Mouse (Mus musculus): ENCODE measurements around the gene Nat14.
"Not testable (repeated sequence)": the region's sequence is repeated elsewhere in the genome, so short reads cannot be mapped to it uniquely, and the experiment has no call there.

The Nat14 gene

GRCm38 (mm10) chr7:4921824-4922482 lies at the start of gene Nat14:
TSS of gene Nat14 (plus strand) at chr7:4922028.
- no peak for DNase-seq (ENCODE audit: low spot score)

DNA sequence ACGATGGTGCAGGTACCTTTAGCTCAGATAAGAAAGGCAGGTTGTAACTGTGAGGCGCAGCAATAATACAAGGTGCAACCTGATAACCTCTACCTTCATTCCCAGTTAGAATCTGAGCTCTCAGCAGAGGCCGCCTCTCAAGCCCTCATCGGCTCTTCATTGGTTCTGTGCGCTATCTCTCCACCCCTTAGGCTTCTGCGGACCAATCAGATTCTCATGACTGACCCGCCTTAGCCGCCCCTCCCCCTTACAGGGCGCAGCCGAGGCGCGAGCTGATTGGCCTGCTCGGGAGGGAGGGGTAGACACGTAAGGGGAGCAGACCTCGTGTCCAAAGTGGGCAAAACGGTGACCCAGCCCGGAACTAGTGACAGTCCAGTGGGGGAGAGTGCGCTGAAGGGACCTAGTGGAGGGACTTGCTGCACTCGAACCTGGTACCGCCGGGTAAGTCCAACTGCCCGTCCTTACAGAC lies 45.0 kb upstream of the Nat14 start, which contains the start of gene Isoc2a:
TSS of gene Isoc2a (plus strand) at position 401 of the 469 bp plus-strand sequence.
- peak; percentile 84 for DNase-seq (ENCODE audit: low spot score)

DNA sequence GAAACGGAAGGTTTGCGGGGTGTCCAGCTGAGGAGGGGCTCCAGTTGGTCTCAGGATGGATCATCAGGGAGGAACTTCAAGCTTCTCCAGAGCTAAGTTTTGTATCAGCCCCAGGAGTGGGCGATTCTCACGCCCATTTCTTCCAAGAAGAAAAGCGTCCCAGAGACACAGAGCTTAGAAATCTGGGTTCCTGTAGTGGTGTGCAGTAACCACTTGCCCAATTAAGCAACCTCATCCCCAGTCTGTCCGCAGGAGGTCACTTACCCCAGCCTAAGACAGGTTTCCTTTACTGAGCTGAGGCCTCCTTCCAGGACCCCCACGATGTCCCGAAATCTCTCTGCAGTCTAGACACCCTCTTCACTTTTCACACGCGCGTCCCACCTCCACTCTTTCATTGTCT lies 44.6 kb upstream of the Nat14 start:
- no peak for DNase-seq (ENCODE audit: low spot score)

- no peak for DNase-seq (ENCODE audit: low spot score)
These were observed 43.6 kb upstream of the Nat14 start for GRCm38 (mm10) chr7:4878186-4878585.

- not testable (repeated sequence) for DNase-seq (ENCODE audit: low spot score)
These were observed 42.8 kb upstream of the Nat14 start for GRCm38 (mm10) chr7:4879036-4879435.

DNA sequence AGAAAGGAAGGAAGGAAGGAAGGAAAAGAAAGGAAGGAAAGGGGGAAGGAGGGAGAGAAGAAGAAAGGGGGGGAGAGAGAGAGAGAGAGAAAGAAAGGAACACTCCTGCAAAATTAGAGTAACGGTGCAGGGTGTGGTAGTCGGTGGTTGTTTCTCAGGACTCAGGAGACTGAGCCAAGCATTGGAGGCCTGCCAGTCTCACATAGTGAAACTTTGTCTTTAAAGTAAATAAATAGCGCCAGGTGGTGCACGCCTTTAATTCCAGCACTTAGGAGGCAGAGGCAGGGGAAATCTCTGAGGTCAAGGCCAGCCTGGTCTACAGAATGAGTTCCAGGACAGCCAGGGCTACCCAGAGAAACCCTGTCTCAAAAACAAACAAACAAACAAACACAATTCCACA lies 35.1 kb upstream of the Nat14 start:
- no peak for DNase-seq (ENCODE audit: low spot score)

- DNase-seq (ENCODE audit: low spot score) = no peak
These were observed 26.6 kb upstream of the Nat14 start for GRCm38 (mm10) chr7:4895186-4895585.

- DNase-seq (ENCODE audit: low spot score) = no peak
These were observed 22.8 kb upstream of the Nat14 start for GRCm38 (mm10) chr7:4898851-4899648.

DNA sequence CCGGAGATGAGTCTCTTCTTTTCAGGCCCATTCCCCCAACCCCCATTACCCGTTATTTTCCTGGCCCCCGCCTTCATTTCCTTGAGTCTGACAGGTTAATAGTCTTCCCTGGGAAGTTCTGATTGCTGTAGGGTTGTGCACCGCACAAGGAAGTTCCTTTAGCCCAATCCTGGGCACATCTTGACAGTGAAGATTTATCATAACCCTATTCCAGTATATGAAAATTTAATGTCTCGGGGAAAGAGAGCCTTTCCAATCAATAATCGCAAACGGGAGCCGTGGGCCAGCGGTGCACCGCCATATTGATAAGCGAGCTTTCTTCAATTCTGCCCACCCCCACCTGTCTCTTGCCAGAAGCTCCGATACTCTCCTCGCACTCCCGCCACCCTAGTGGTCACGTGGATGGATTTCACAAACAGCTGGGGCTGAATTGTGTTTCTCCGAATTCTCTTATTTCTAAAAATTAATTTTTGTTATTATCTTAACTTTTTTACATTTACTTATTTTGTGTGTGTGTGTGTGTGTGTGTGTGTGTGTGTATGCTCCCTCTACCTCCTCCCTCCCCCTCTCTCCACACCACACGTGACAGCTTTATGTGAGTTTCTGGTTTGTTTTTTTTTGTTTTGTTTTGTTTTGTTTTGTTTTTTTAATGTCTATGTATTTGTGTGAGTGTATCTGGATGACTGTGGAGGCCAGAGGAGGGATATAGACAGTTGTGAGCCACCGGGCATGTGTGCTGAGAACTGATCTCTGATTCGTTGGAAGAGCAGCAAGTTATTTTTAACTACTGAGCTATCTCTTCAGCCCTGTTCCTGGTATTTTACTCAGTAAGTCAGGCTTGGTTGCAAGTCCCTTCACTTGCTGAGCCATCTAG lies 21.9 kb upstream of the Nat14 start:
- DNase-seq (ENCODE audit: low spot score) = no peak

GRCm38 (mm10) chr7:4900523-4900851 lies 21.3 kb upstream of the Nat14 start:
- no peak for DNase-seq (ENCODE audit: low spot score)

DNA sequence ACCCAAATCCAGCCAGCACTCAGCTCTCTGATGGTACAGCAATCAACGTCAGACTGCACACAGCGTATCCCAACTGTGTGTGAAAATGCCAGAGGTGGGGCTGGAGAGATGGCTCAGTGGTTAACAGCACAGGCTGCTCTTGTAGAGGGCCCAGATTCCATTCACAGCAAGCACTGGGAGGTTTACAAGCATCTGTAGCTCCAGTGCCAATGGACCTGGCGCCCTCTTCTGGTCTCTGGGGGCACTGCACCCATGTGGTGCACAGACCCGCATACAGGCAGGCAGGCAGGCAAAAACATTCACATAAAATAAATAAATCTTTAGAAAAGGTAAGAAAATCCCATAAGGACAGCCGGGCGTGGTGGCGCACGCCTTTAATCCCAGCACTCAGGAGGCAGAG lies 20.7 kb upstream of the Nat14 start:
- DNase-seq (ENCODE audit: low spot score) = no peak

- no peak for DNase-seq (ENCODE audit: low spot score)
These were observed 19.4 kb upstream of the Nat14 start for GRCm38 (mm10) chr7:4902404-4902803.

DNA sequence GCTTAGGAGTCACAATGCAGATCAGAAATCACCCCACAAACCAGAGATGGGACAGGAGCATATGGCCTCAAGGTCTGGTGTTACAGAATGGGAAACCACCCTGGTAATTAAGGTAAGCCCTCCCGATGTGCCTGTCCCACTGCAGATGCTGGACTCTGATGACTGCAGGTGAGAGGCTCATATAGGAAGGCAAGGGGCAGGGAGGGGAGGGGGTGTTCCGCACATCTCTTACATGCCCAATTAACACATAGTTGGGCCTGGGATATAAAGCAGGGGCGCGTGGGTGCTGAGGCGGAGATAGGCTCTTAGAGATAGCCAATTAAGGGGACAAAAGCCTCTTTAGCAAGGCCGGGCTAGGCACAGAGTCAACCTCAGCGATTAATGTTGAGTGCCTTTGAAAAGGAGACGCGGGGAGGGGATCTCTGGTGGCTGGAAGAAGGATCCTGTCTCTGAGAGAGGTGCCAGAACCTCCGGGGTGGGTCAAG lies 15.3 kb upstream of the Nat14 start, which contains the start of gene Gm36210:
TSS of gene Gm36210 (minus strand) at position 51 of the 485 bp plus-strand sequence.
- DNase-seq (ENCODE audit: low spot score) = no peak

DNA sequence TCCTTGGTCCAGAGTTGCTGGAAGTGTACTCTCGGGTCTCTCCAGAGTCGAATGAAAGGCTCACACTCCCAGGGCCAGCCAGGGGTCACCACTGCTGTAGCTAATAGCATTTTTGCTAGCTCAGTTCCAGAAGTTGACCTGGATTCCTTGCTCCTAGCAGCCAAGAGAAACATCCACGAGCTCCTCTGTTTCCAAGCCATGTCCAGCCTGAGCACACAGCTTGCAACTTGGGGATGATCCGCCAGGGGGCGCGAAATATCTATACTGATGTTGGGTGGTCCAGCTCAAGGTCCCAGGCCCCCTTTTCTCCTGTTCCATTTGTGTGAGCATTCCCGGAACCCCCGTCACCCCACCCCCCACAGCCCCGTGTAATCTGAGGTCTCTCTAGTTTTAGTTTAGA lies 10.3 kb upstream of the Nat14 start:
- peak; percentile 60 for DNase-seq (ENCODE audit: low spot score)

GRCm38 (mm10) chr7:4912248-4912647 lies 9.6 kb upstream of the Nat14 start:
- no peak for DNase-seq (ENCODE audit: low spot score)

- DNase-seq (ENCODE audit: low spot score) = peak; percentile 94
These were observed 6.7 kb upstream of the Nat14 start, which contains the start of gene Zfp628 for GRCm38 (mm10) chr7:4915007-4915665. TSS of gene Zfp628 (plus strand) at chr7:4915217.

DNA sequence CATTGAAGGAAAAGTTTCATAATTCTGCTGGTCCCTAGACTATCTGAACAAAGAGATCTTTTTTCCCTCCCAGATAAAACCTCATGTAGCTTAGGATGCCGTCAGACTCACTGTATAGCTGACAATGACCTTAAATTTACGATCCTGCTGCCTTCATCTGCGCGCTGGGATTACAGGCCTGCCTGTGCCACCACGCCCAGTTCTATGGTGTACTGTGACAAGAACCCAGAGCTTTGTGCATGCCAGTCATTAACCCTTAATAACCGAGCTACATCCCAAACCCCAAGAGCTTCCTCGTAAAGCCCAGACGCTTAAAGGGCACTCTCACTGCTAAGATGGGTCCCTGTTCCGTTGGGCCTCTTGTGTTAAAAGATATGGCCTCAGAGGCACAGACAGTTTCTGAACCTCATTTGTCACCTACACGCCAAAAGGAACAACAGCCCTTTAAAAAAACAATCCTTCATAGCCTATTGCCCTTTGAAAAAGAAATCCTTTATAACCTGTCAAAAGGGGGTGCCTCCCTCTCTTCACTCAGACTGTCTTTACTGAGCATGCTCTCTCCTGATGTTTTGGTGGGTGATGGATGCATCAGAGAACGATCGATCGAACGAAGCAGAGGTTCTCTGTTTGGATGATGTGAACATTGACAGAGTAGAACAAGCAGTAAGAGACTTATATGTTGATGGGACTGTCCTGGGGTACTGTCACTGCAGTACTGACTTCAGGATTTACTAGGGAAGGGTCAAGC lies 6.0 kb upstream of the Nat14 start:
- DNase-seq (ENCODE audit: low spot score) = no peak

DNA sequence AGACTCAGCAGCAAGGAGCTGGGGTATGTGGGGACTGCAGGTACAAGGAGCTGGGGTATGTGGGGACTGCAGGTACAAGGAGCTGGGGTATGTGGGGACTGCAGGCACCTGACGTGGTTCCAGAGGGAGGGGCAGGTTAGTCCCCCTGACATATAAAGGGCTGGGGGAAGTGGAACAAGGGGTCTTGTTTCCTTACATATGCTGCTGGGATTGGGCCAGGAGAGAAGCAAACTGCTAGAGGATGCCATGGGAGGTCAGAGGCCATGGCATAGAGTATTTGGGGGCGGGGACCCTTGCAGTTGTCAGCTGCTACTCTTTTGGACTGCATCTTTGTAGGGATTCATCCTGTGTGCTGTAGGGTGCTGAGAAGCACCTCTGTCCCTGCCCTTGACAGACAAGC lies 4.3 kb upstream of the Nat14 start:
- no peak for DNase-seq (ENCODE audit: low spot score)

GRCm38 (mm10) chr7:4918681-4919080 lies 3.1 kb upstream of the Nat14 start:
- no peak for DNase-seq (ENCODE audit: low spot score)

GRCm38 (mm10) chr7:4919096-4919495 lies 2.7 kb upstream of the Nat14 start:
- no peak for DNase-seq (ENCODE audit: low spot score)

- DNase-seq (ENCODE audit: low spot score) = no peak
These were observed 1.9 kb upstream of the Nat14 start for GRCm38 (mm10) chr7:4919971-4920370.
